Mouse (Mus musculus): ENCODE data around the gene Nkx6-2.

DNA sequence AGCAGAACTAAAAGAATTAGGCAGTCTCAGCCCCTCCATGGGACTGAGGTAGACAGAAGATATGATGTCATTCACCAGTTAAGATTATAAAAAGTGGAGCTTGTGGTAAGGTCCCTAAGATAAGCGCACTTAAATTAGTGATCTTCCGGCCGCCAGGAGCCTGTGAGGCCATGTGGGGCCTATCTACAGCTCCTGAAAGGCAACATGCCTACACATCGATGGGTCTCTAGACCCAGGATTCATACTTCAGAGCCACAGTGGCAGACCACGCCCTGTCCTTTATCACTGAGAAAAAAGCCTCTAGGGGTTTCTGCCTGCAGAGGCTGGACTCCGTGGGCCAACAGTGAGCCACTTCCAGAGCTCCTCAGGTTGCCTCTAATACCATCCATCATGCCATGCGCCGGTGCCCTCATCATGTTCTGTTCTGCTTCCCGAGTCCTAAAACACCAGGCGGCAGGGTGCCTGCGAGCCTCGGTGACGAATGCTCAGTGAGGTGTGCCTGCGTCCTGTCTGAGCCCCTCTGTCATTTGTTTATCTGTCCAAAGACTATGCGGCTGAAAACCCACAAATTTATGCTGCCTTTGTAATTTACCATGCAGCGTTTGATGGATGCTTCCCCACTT, 6.4 kb downstream of the Nkx6-2 start:
- TF ChIP-seq CTCF (IDR thresholded peaks at IDR 0.05; ENCODE audit: insufficient read depth, low read length) (no peak), POLR2A (IDR thresholded peaks at IDR 0.05; ENCODE audit: borderline replicate concordance, extremely low read depth, low read depth, low read length) (no peak)
